Mouse (Mus musculus): Measurements from ENCODE around the gene Fbxo11. TPM values are rescaled to one million over a fixed set of nuclear protein-coding genes. Genes with fewer than 3 reads are reported as not detected.
A peak's percentile ranks its signal among the peaks of the same experiment; 100 is the strongest.

Fbxo11 gene
- 54.6 and 74.5 TPM in 2 replicates for total RNA-seq (2017)

GRCm38 (mm10) chr17:88065031-88065800 lies at the start of gene Fbxo11:
Gene Fbxo11 (minus strand): TSS chr17:88065291.
- no peak for ATAC-seq (replicated peaks in 1 of 2; ENCODE audit: insufficient read depth in 1 of 2, low FRiP score in 2 of 2, low TSS enrichment in 1 of 2, low read depth in 1 of 2, poor library complexity in 2 of 2, severe bottlenecking in 2 of 2)

GRCm38 (mm10) chr17:88113883-88114229 lies 48.8 kb upstream of the Fbxo11 start:
- ATAC-seq (replicated peaks in 1 of 2; ENCODE audit: insufficient read depth in 1 of 2, low FRiP score in 2 of 2, low TSS enrichment in 1 of 2, low read depth in 1 of 2, poor library complexity in 2 of 2, severe bottlenecking in 2 of 2) = no peak

DNA sequence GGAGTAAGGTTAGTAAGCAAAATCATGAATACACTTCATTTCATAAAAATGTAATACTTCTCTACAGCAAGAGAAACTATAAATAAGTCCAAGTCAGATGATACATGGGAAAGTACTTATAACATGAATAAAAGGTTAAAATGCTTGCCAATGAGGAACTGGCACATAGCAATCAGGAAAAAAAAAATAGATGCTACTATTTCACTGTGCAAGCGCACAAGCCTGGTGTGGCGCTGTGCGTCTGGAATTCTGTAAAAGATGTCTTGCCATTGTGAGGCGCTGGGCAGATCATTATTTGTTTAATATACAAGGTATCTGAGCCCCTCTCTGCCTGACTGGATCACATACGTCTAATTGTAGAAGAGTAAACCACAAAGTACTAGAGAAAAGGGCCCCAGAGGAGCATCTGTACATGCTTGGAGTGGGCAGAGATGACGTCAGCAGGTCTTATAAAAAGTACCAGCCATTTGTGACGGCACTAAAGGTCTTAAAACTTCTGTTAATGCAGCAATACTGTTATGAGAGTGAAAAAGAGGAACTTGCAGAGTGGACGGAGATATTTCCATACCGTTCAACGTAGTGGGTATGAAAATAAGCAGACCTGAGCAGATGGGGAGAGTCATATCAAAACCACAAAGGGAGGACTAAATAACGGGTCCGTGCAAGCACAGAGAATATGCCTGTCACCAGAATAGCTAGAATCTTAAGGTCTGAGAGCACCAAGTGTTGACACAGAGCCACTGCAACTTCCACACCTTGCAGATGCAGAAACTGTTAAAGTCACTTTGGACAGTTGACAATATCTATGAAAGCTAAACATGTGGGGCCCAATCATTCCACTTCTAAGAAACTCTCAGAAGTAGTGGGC lies 48.2 kb upstream of the Fbxo11 start:
- ATAC-seq (replicated peaks in 1 of 2; ENCODE audit: insufficient read depth in 1 of 2, low FRiP score in 2 of 2, low TSS enrichment in 1 of 2, low read depth in 1 of 2, poor library complexity in 2 of 2, severe bottlenecking in 2 of 2) = peak; percentile 85 to 94

GRCm38 (mm10) chr17:88111865-88112645 lies 47.0 kb upstream of the Fbxo11 start:
- peak; percentile 34 to 37; a peak in 3 of 4 replicates for ATAC-seq (replicated peaks in 1 of 2; ENCODE audit: insufficient read depth in 1 of 2, low FRiP score in 2 of 2, low TSS enrichment in 1 of 2, low read depth in 1 of 2, poor library complexity in 2 of 2, severe bottlenecking in 2 of 2)

DNA sequence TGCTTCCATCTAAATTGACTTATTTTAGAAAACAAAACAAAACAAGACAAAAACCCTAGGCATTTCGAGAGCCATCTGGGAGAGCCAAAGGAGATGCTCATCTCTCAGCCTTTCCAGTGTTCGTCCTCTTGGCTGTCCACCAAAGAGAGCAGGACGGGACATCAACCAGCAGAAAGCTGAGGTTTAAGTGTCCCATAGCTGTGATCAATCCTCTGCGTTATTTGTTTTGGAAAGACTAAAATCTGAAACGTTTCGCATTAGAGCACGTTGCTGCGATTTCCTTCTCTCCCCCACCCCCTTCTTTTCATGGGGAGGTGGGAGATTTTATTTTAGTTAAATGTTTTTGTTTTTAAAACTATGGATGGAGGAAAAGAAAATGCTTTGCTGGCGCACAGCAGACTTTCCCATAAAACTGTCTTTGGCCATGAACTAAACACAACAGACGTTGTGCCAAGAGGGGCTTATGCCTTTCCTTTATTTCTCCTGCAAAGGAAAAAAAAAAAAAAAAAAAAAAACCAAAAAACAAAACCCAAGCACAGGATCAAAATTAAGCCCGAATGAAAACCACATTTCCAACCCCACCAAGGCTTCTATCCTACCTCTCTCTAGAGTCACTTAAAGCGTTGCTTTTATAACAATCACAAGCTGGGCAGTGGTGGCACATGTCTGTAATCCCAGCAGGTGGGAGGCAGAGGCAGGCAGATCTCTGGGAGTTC lies 46.1 kb upstream of the Fbxo11 start:
- ATAC-seq (replicated peaks in 1 of 2; ENCODE audit: insufficient read depth in 1 of 2, low FRiP score in 2 of 2, low TSS enrichment in 1 of 2, low read depth in 1 of 2, poor library complexity in 2 of 2, severe bottlenecking in 2 of 2) = no peak

- no peak for ATAC-seq (replicated peaks in 1 of 2; ENCODE audit: insufficient read depth in 1 of 2, low FRiP score in 2 of 2, low TSS enrichment in 1 of 2, low read depth in 1 of 2, poor library complexity in 2 of 2, severe bottlenecking in 2 of 2)
Measured at GRCm38 (mm10) chr17:88107708-88108107, 42.6 kb upstream of the Fbxo11 start.

GRCm38 (mm10) chr17:88106365-88106764 lies 41.3 kb upstream of the Fbxo11 start:
- ATAC-seq (replicated peaks in 1 of 2; ENCODE audit: insufficient read depth in 1 of 2, low FRiP score in 2 of 2, low TSS enrichment in 1 of 2, low read depth in 1 of 2, poor library complexity in 2 of 2, severe bottlenecking in 2 of 2) = no peak

DNA sequence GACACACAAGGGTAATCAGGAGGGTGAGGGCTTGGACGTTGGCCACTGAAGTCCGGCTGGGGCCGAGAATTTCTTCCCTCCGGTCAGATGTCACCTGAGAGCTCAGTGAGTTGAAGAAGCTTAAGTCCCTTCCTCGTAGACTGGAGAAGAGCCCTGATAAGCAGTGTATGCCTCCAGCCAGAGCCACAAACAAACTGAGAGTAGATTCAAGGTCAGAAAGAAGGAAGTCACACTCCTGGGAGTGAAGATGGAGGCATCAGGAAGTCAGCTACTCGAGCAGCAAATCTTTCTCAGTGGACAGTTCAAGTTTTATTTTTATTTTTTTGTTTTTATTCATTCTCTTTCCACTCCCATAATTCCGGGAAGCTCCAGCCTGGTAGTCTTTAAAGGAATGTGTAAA lies 37.5 kb upstream of the Fbxo11 start:
- 0 out of 4 replicates have a peak, but pooled peaks of 1 of the 2 experiments have one; percentile 27 for ATAC-seq (replicated peaks in 1 of 2; ENCODE audit: insufficient read depth in 1 of 2, low FRiP score in 2 of 2, low TSS enrichment in 1 of 2, low read depth in 1 of 2, poor library complexity in 2 of 2, severe bottlenecking in 2 of 2)

GRCm38 (mm10) chr17:88098181-88098852 lies 33.2 kb upstream of the Fbxo11 start:
- ATAC-seq (replicated peaks in 1 of 2; ENCODE audit: insufficient read depth in 1 of 2, low FRiP score in 2 of 2, low TSS enrichment in 1 of 2, low read depth in 1 of 2, poor library complexity in 2 of 2, severe bottlenecking in 2 of 2) = no peak

- ATAC-seq (replicated peaks in 1 of 2; ENCODE audit: insufficient read depth in 1 of 2, low FRiP score in 2 of 2, low TSS enrichment in 1 of 2, low read depth in 1 of 2, poor library complexity in 2 of 2, severe bottlenecking in 2 of 2) = no peak
Measured at GRCm38 (mm10) chr17:88097543-88097942, 32.5 kb upstream of the Fbxo11 start.

GRCm38 (mm10) chr17:88096809-88097399 lies 31.8 kb upstream of the Fbxo11 start:
- ATAC-seq (replicated peaks in 1 of 2; ENCODE audit: insufficient read depth in 1 of 2, low FRiP score in 2 of 2, low TSS enrichment in 1 of 2, low read depth in 1 of 2, poor library complexity in 2 of 2, severe bottlenecking in 2 of 2) = no peak

GRCm38 (mm10) chr17:88095517-88096198 lies 30.6 kb upstream of the Fbxo11 start:
- no peak for ATAC-seq (replicated peaks in 1 of 2; ENCODE audit: insufficient read depth in 1 of 2, low FRiP score in 2 of 2, low TSS enrichment in 1 of 2, low read depth in 1 of 2, poor library complexity in 2 of 2, severe bottlenecking in 2 of 2)

- no peak for ATAC-seq (replicated peaks in 1 of 2; ENCODE audit: insufficient read depth in 1 of 2, low FRiP score in 2 of 2, low TSS enrichment in 1 of 2, low read depth in 1 of 2, poor library complexity in 2 of 2, severe bottlenecking in 2 of 2)
Measured at GRCm38 (mm10) chr17:88094327-88094726, 29.2 kb upstream of the Fbxo11 start.

DNA sequence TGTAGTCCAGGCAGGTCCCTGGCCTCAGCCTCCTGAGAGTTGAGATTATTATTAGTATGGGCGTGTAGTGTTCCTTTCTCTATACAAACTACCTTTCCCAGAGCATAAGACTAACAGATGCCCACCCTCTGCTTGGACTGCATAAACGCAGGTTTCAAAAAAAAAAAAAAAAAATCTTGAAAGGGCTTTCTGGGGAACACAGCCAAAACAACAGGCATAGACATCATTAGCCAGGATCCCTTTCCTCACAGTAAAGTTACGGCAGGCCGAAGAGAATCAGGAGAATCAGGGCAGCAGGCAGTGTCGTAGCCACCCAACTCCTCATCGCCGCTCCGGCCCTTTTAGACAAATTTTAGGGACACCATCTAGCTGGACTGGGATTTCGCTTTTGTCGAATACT lies 28.7 kb upstream of the Fbxo11 start:
- ATAC-seq (replicated peaks in 1 of 2; ENCODE audit: insufficient read depth in 1 of 2, low FRiP score in 2 of 2, low TSS enrichment in 1 of 2, low read depth in 1 of 2, poor library complexity in 2 of 2, severe bottlenecking in 2 of 2) = no peak

- no peak for ATAC-seq (replicated peaks in 1 of 2; ENCODE audit: insufficient read depth in 1 of 2, low FRiP score in 2 of 2, low TSS enrichment in 1 of 2, low read depth in 1 of 2, poor library complexity in 2 of 2, severe bottlenecking in 2 of 2)
Measured at GRCm38 (mm10) chr17:88085976-88086375, 20.9 kb upstream of the Fbxo11 start.

DNA sequence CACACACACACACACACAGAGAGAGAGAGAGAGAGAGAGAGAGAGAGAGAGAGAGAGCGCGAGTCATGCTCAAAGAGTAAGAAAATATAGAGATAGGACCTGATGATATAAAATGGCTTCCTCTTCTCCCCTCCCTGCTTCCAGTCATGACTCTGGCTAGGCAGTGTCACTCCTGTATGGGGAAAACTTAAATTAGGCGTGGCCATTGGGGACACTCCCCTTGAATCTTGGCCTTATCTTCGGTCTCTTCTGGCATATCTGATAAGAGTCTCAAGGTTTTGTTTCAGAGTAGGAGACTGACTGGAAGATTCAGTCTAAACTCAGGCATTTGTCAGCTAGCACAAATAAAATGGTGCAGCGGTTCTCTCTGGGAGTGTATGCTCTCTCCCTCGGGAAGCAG lies 16.4 kb upstream of the Fbxo11 start:
- no peak for ATAC-seq (replicated peaks in 1 of 2; ENCODE audit: insufficient read depth in 1 of 2, low FRiP score in 2 of 2, low TSS enrichment in 1 of 2, low read depth in 1 of 2, poor library complexity in 2 of 2, severe bottlenecking in 2 of 2)
